Mouse (Mus musculus) intestine, embryonic 14.5 days (tissue): ENCODE measurements around the gene Epha6. TPM values are rescaled to one million over a fixed set of nuclear protein-coding genes. Genes with fewer than 3 reads are reported as not detected.

ENCODE experiments used
- ATAC-seq: fragments of 200-750 bp; cut with Nextera tagmentation; replicated peaks from 2 replicates; pipeline ENCODE4 v1.8.0; 2017; ENCODE audit warnings: low read depth, moderate number of reproducible peaks, moderate TSS enrichment, moderate library complexity; ENCODE audit not compliant: low FRiP score, low TSS enrichment
- DNase-seq: peaks from one replicate; pipeline ENCODE4 v3.0.0-alpha.2; 2018; ENCODE audit warnings: low spot score
- H3K27ac ChIP-seq: fragments of 300-500 bp; sonication (generic); 2 replicates; pipeline ENCODE4 v1.5.1; 2014; ENCODE audit warnings: low read depth, mild to moderate bottlenecking, control low read depth
- H3K27me3 ChIP-seq: fragments of 300-500 bp; sonication (generic); replicated peaks from 2 replicates; pipeline ENCODE4 v1.6.1; 2014; ENCODE audit warnings: low read length, control low read depth; ENCODE audit not compliant: control insufficient read depth, insufficient read depth
- H3K36me3 ChIP-seq: fragments of 300-500 bp; sonication (generic); 2 replicates; pipeline ENCODE4 v1.6.1; 2014; ENCODE audit warnings: low read length, control low read depth; ENCODE audit not compliant: control insufficient read depth, insufficient read depth
- H3K4me1 ChIP-seq: fragments of 300-500 bp; sonication (generic); replicated peaks from 2 replicates; pipeline ENCODE4 v1.6.1; 2014; ENCODE audit warnings: low read length, control low read depth, mixed read lengths; ENCODE audit not compliant: control insufficient read depth, insufficient read depth
- H3K4me2 ChIP-seq: fragments of 300-500 bp; sonication (generic); 2 replicates; pipeline ENCODE4 v1.6.1; 2014; ENCODE audit warnings: low read length
- H3K4me3 ChIP-seq: fragments of 300-500 bp; sonication (generic); 2 replicates; pipeline ENCODE4 v1.5.1; 2014; ENCODE audit warnings: low read depth, low read length, control low read depth, mixed read lengths
- H3K9ac ChIP-seq: fragments of 300-500 bp; sonication (generic); 2 replicates; pipeline ENCODE4 v1.6.1; 2014; ENCODE audit warnings: mild to moderate bottlenecking, low read length
- H3K9me3 ChIP-seq: fragments of 300-500 bp; sonication (generic); 2 replicates; pipeline ENCODE4 v1.6.1; 2016; ENCODE audit warnings: low read length, control low read depth; ENCODE audit not compliant: control insufficient read depth
- WGBS: fragments of 180-500 bp; shearing (Covaris S2); extraction: QIAGEN DNeasy Blood & Tissue Kit; methylation state at CpG from one replicate; pipeline ENCODE4 v1.1.7; 2014; 5-methylcytosine and 5-hydroxymethylcytosine counted together
- polyA plus RNA-seq: library from polyadenylated mRNA; unstranded; fragments of >200 nt; fragmentation: Nextera tagmentation; extraction: Ambion mirVana; gene quantifications from 2 replicates; pipeline ENCODE4 v1.2.1, GENCODE M21; 2014

Gene Epha6
- polyA plus RNA-seq, 1 experiment from 2014 or later, result 0.27 TPM

- ATAC-seq (no peak), DNase-seq (no peak)
- 79% methylated on average over 2 of the region's 2 CpGs for whole genome bisulfite sequencing
- no peak overlapping the region for H3K4me3 ChIP-seq
- no peaks in the 10 kb centered on the region for H3K27me3 ChIP-seq
- no peaks in the 10 kb centered on the region for H3K4me1 ChIP-seq
- no peak overlapping the region for H3K4me2 ChIP-seq
- no peak overlapping the region for H3K27ac ChIP-seq
- no peaks in the 10 kb centered on the region for H3K36me3 ChIP-seq
- H3K9ac ChIP-seq, result no peak overlapping the region
- H3K9me3 ChIP-seq, result no peaks in the 10 kb centered on the region
Observed at GRCm38 (mm10) chr16:59955731-59956130, 649.6 kb downstream of the Epha6 start.

DNA sequence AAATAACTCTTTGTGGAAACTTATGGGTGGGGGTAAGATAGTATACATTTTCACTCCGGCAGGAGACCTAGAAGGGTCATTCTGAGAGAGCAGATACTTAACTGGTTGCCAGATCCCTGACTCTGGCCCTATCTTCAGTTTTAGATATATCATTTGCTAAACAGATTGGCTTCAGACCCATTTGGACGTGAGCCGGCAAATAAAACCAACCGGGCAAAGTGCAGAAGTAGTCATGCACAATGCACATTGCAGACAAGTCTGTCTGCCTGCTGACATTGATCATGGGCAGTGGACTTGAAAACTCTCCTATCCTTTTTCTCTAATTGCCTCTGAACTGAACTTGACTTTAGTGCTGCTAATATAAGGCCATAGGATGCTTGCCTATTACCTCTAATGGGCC lies 681.6 kb downstream of the Epha6 start:
- Histone ChIP-seq H3K27ac (no peak overlapping the region), H3K4me1 (no peaks in the 10 kb centered on the region), H3K4me3 (no peak overlapping the region), H3K4me2 (no peak overlapping the region), H3K36me3 (no peaks in the 10 kb centered on the region), H3K27me3 (no peaks in the 10 kb centered on the region), H3K9me3 (0 out of 2 replicates have a peak, but pooled peaks cover 5% of the 10 kb centered on the region), H3K9ac (no peak overlapping the region)
- WGBS, result 81% methylated on average over 4 of the region's 4 CpGs
- no peak for ATAC-seq
- DNase-seq, result no peak

DNA sequence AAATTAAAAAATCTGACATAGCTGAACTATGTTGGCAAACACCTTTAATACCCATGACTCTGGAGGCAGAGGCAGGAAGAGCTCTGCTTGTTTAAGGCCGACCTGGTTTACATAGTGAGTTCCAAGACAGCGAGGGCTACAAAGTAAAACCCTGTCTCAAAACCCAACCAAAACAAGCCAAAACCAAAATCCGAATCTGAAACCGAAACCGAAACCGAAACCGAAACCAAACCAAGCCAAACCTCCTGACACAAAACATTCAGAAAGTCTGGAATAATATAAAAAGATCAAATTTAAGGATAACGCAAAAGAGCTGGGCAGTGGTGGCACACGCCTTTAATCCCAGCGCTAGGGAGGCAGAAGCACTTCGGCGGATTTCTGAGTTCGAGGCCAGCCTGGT lies 725.3 kb downstream of the Epha6 start:
- Histone ChIP-seq H3K4me3 (no peak overlapping the region), H3K4me2 (no peak overlapping the region), H3K36me3 (no peaks in the 10 kb centered on the region), H3K9ac (no peak overlapping the region), H3K27me3 (no peaks in the 10 kb centered on the region), H3K27ac (no peak overlapping the region), H3K4me1 (no peaks in the 10 kb centered on the region), H3K9me3 (no peaks in the 10 kb centered on the region)
- WGBS, result 92% methylated on average over 13 of the region's 13 CpGs
- DNase-seq (no peak), ATAC-seq (no peak)

GRCm38 (mm10) chr16:59871792-59872191 lies 733.5 kb downstream of the Epha6 start:
- Histone ChIP-seq H3K36me3 (no peaks in the 10 kb centered on the region), H3K4me2 (no peak overlapping the region), H3K4me3 (no peak overlapping the region), H3K9me3 (no peaks in the 10 kb centered on the region), H3K4me1 (no peaks in the 10 kb centered on the region), H3K9ac (no peak overlapping the region), H3K27ac (no peak overlapping the region), H3K27me3 (no peaks in the 10 kb centered on the region)
- no peak for ATAC-seq
- DNase-seq, result no peak
- WGBS, result 81% methylated on average over 3 of the region's 3 CpGs

DNA sequence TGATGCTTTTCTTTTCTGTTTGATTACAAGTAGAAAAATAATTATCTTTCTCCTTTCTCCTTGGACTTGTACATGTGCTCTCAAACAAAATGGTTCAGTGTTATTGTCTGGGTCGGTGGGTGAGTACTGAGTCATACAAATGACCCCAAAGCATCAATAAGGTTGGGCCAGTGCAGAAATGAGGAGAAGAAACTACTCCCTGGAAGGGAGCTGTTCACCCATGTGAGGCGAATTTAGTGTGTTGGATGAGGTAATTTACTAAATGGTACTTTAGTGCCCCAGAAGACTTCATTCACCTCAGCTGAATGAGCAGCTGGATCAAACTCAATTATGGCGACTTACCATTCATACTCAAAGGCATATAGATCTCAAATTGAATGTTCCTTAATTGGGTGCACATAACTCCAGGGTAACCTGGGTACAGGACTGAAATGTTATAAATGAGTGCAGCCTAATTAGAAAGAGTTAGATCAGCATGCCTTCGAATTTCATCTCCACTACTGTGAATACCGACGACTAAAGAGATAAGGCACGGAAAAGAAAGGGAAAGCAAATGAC lies 751.1 kb downstream of the Epha6 start:
- Histone ChIP-seq H3K4me3 (no peak overlapping the region), H3K9me3 (no peaks in the 10 kb centered on the region), H3K27me3 (no peaks in the 10 kb centered on the region), H3K4me2 (no peak overlapping the region), H3K27ac (no peak overlapping the region), H3K9ac (no peak overlapping the region), H3K36me3 (no peaks in the 10 kb centered on the region), H3K4me1 (no peaks in the 10 kb centered on the region)
- WGBS, result 72% methylated on average over 7 of the region's 7 CpGs
- DNase-seq (no peak), ATAC-seq (no peak)

DNA sequence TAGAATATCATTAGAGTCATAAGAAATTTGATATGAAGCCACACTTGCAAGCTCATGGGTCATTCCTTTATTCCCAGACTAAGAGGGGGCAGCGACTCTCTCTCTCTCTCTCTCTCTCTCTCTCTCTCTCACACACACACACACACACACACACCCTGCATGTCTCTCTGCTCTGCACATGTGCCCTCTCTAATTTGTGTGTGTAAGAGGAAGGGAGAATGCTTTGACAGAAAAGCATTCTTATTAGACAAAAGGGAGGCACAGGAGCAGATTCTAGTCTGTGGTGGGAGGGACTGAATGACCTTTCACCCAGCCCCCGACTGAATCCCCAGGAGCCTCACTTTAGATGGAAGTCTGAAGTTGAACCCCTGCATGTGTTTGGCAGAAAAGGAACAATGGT lies 752.6 kb downstream of the Epha6 start:
- no peak for ATAC-seq
- no peak overlapping the region for H3K4me2 ChIP-seq

GRCm38 (mm10) chr16:59846574-59846973 lies 758.8 kb downstream of the Epha6 start:
- Histone ChIP-seq H3K4me1 (no peaks in the 10 kb centered on the region), H3K9ac (no peak overlapping the region), H3K4me3 (no peak overlapping the region), H3K9me3 (no peaks in the 10 kb centered on the region), H3K27ac (no peak overlapping the region), H3K27me3 (no peaks in the 10 kb centered on the region), H3K36me3 (no peaks in the 10 kb centered on the region), H3K4me2 (no peak overlapping the region)
- ATAC-seq (no peak), DNase-seq (no peak)
- 24% methylated on average over 3 of the region's 3 CpGs for WGBS

More for the DNA sequence above, 752.6 kb downstream of the Epha6 start:
- H3K9me3 ChIP-seq, result no peaks in the 10 kb centered on the region
- no peak overlapping the region for H3K4me3 ChIP-seq
- no peaks in the 10 kb centered on the region for H3K36me3 ChIP-seq
- H3K27ac ChIP-seq, result no peak overlapping the region
- no peaks in the 10 kb centered on the region for H3K27me3 ChIP-seq
- H3K9ac ChIP-seq, result no peak overlapping the region
- 66% methylated on average over 2 of the region's 2 CpGs for WGBS
- no peaks in the 10 kb centered on the region for H3K4me1 ChIP-seq
- DNase-seq, result no peak

GRCm38 (mm10) chr16:59836778-59837177 lies 768.6 kb downstream of the Epha6 start:
- no peaks in the 10 kb centered on the region for H3K4me1 ChIP-seq
- no peak overlapping the region for H3K4me2 ChIP-seq
- H3K36me3 ChIP-seq, result no peaks in the 10 kb centered on the region
- H3K9me3 ChIP-seq, result no peaks in the 10 kb centered on the region
- WGBS, result 91% methylated on average over 4 of the region's 4 CpGs
- ATAC-seq (no peak), DNase-seq (no peak)
- no peak overlapping the region for H3K27ac ChIP-seq
- no peak overlapping the region for H3K4me3 ChIP-seq
- no peak overlapping the region for H3K9ac ChIP-seq
- no peaks in the 10 kb centered on the region for H3K27me3 ChIP-seq

DNA sequence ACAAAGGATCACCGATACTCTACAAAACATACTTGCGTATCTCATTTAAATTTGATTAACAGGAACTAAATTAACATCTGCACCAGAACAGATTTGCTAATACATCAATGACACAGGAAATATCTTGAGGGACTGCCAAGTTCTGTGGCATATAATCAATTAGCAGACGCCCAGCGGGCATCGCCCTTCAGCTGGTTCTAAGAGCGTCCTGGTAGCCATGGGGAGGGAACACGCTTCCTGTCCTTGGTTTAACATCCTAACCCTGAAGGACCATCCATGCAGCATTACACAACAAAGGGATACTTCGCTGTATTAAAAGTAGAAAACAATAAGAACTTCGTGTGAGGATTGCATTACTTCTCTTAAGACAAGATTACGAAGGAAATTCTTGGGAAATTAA lies 769.0 kb downstream of the Epha6 start:
- no peak for ATAC-seq
- H3K9me3 ChIP-seq, result no peaks in the 10 kb centered on the region
- WGBS, result 89% methylated on average over 10 of the region's 10 CpGs

More for the DNA sequence above, 769.0 kb downstream of the Epha6 start:
- Histone ChIP-seq H3K27me3 (no peaks in the 10 kb centered on the region), H3K27ac (no peak overlapping the region), H3K4me3 (no peak overlapping the region), H3K4me1 (no peaks in the 10 kb centered on the region), H3K36me3 (no peaks in the 10 kb centered on the region), H3K4me2 (no peak overlapping the region), H3K9ac (no peak overlapping the region)
- no peak for DNase-seq
